Mouse (Mus musculus): ENCODE measurements around the gene Trak2. TPM values are rescaled to one million over a fixed set of nuclear protein-coding genes. Genes with fewer than 3 reads are reported as not detected.

The Trak2 gene
- polyA plus RNA-seq (2012; fragmentation: generic; extraction: Trizol), result 13.7 TPM

DNA sequence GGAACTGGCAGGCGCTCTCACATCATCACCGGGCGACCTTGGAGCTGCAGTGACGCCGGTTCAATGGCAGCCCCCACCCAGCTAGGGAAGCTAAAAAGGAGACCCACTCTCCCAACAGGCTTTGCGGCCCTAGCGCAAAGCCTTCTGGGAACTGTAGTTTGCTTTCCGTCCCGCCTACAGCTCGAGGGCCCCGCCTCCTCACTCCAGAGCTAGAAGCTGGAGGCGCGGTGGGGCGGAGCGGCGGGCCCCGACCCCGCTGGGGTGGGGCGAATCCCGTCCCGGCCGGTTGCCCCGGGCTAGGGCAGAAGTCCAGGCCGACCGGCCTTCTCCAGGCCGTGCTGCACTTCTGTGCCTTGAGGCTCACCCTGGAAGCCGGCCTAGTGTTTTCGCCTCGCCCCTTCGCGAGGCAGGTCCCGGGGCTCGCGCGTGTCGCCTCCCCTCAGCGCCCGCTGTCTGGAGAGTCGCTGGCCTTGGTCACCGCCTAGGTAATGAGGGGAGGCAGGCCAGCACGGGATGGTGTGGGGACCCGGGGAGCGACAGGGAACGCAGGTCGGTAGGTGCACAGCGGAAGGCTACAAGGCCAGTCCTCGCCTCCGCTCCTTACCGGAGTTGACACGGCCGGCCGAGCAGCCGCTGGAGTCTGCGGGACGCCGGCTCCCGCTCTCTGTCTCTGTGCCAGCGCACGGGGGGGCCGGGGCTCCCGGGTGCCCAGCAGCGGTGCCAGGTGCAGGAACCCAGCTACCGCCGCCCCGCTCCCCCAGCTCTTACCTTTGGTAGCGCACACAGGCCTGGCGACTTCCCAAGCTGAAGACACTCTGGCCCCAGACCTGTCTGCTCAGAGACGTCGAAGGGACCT lies at the start of gene Trak2, which contains the start of gene Stradb:
TSS of gene Trak2 (minus strand) at position 65 of the 856 bp plus-strand sequence.
TSS of gene Stradb (plus strand) at position 157 of the 856 bp plus-strand sequence.
- Histone ChIP-seq H3K4me3 (peak within 1 kb of the TSS; percentile 87), H3K79me2 (ENCODE audit: control insufficient read depth, insufficient read depth) (peaks cover 51% of the 10 kb centered on the region), H3ac (ENCODE audit: control insufficient read depth, insufficient read length) (peak within 1 kb of the TSS; percentile 79), H3K4me2 (ENCODE audit: low read depth) (peak within 1 kb of the TSS; percentile 87), H3K36me3 (ENCODE audit: control insufficient read depth, insufficient read depth) (peaks cover 3% of the 10 kb centered on the region), H3K27me3 (ENCODE audit: control insufficient read depth, insufficient read depth, insufficient read length) (no peaks in the 10 kb centered on the region)
- TF ChIP-seq POLR2AphosphoS2 (IDR thresholded peaks at IDR 0.05; ENCODE audit: insufficient read length, low read depth), result peak; percentile 43
- no peak for TF ChIP-seq MAX (IDR thresholded peaks at IDR 0.05; ENCODE audit: low read depth)
- peak; percentile 83 for TF ChIP-seq POLR2A (IDR thresholded peaks at IDR 0.05; ENCODE audit: insufficient read length, low read depth)
- TF ChIP-seq MYOG (IDR thresholded peaks at IDR 0.05; ENCODE audit: control insufficient read depth in 1 of 3, insufficient read depth in 1 of 3, insufficient read length in 2 of 3, low read depth in 2 of 3), result peak in 1 of 3 experiments; percentile 6
- TF ChIP-seq REST (IDR thresholded peaks at IDR 0.05; ENCODE audit: insufficient read depth, insufficient read length), result no peak
- no peak for TF ChIP-seq TCF3 (IDR thresholded peaks at IDR 0.05; ENCODE audit: insufficient read length, low read depth)
- TF ChIP-seq TCF12 (IDR thresholded peaks at IDR 0.05; ENCODE audit: insufficient read depth, poor library complexity, severe bottlenecking), result no peak
- TF ChIP-seq E2F4 (IDR thresholded peaks at IDR 0.05; ENCODE audit: insufficient read depth), result no peak
- TF ChIP-seq USF1 (IDR thresholded peaks at IDR 0.05; ENCODE audit: low read depth), result no peak
- TF ChIP-seq MYOD1 (IDR thresholded peaks at IDR 0.05; ENCODE audit: control insufficient read depth in 1 of 3, insufficient read length in 2 of 3, low read depth in 2 of 3), result peak in 1 of 3 experiments; percentile 46
- no peak for TF ChIP-seq CEBPB (IDR thresholded peaks at IDR 0.05; ENCODE audit: insufficient read depth, poor library complexity, severe bottlenecking)
- TF ChIP-seq SRF (IDR thresholded peaks at IDR 0.05; ENCODE audit: control insufficient read depth, insufficient read length, low read depth), result peak; percentile 76

- Histone ChIP-seq H3K79me2 (ENCODE audit: control insufficient read depth, insufficient read depth) (no peaks in the 10 kb centered on the region), H3K4me2 (ENCODE audit: low read depth) (no peak overlapping the region), H3K27me3 (ENCODE audit: control insufficient read depth, insufficient read depth, insufficient read length) (no peaks in the 10 kb centered on the region), H3ac (ENCODE audit: control insufficient read depth, insufficient read length) (no peak overlapping the region), H3K4me3 (no peak overlapping the region), H3K36me3 (ENCODE audit: control insufficient read depth, insufficient read depth) (no peaks in the 10 kb centered on the region)
- no peak for TF ChIP-seq TCF3 (IDR thresholded peaks at IDR 0.05; ENCODE audit: insufficient read length, low read depth)
- no peak for TF ChIP-seq MYOG (IDR thresholded peaks at IDR 0.05; ENCODE audit: control insufficient read depth in 1 of 3, insufficient read depth in 1 of 3, insufficient read length in 2 of 3, low read depth in 2 of 3)
Observed at GRCm38 (mm10) chr1:59021556-59021955, 48.3 kb upstream of the Trak2 start.

- H3K27me3 ChIP-seq (ENCODE audit: control insufficient read depth, insufficient read depth, insufficient read length), result peaks cover 9% of the 10 kb centered on the region
- H3K4me3 ChIP-seq, result no peak overlapping the region
Observed at GRCm38 (mm10) chr1:59009250-59009649, 36.0 kb upstream of the Trak2 start.

GRCm38 (mm10) chr1:58995313-58995712 lies 22.1 kb upstream of the Trak2 start:
- H3ac ChIP-seq (ENCODE audit: control insufficient read depth, insufficient read length), result no peak overlapping the region
- H3K36me3 ChIP-seq (ENCODE audit: control insufficient read depth, insufficient read depth), result peaks cover 6% of the 10 kb centered on the region
- no peak overlapping the region for H3K4me2 ChIP-seq (ENCODE audit: low read depth)
- no peak overlapping the region for H3K4me3 ChIP-seq
- no peaks in the 10 kb centered on the region for H3K27me3 ChIP-seq (ENCODE audit: control insufficient read depth, insufficient read depth, insufficient read length)
- no peak for TF ChIP-seq MYOD1 (IDR thresholded peaks at IDR 0.05; ENCODE audit: control insufficient read depth in 1 of 3, insufficient read length in 2 of 3, low read depth in 2 of 3)
- TF ChIP-seq SRF (IDR thresholded peaks at IDR 0.05; ENCODE audit: control insufficient read depth, insufficient read length, low read depth), result no peak
- TF ChIP-seq POLR2A (IDR thresholded peaks at IDR 0.05; ENCODE audit: insufficient read length, low read depth), result no peak
- no peak for TF ChIP-seq MYOG (IDR thresholded peaks at IDR 0.05; ENCODE audit: control insufficient read depth in 1 of 3, insufficient read depth in 1 of 3, insufficient read length in 2 of 3, low read depth in 2 of 3)
- TF ChIP-seq TCF12 (IDR thresholded peaks at IDR 0.05; ENCODE audit: insufficient read depth, poor library complexity, severe bottlenecking), result no peak
- no peak for TF ChIP-seq REST (IDR thresholded peaks at IDR 0.05; ENCODE audit: insufficient read depth, insufficient read length)
- TF ChIP-seq POLR2AphosphoS2 (IDR thresholded peaks at IDR 0.05; ENCODE audit: insufficient read length, low read depth), result no peak
- TF ChIP-seq USF1 (IDR thresholded peaks at IDR 0.05; ENCODE audit: low read depth), result no peak
- no peak for TF ChIP-seq CEBPB (IDR thresholded peaks at IDR 0.05; ENCODE audit: insufficient read depth, poor library complexity, severe bottlenecking)
- TF ChIP-seq TCF3 (IDR thresholded peaks at IDR 0.05; ENCODE audit: insufficient read length, low read depth), result no peak
- TF ChIP-seq MAX (IDR thresholded peaks at IDR 0.05; ENCODE audit: low read depth), result no peak
- no peak for TF ChIP-seq E2F4 (IDR thresholded peaks at IDR 0.05; ENCODE audit: insufficient read depth)
- no peaks in the 10 kb centered on the region for H3K79me2 ChIP-seq (ENCODE audit: control insufficient read depth, insufficient read depth)

More at GRCm38 (mm10) chr1:59009250-59009649, 36.0 kb upstream of the Trak2 start:
- no peak overlapping the region for H3K4me2 ChIP-seq (ENCODE audit: low read depth)
- H3K79me2 ChIP-seq (ENCODE audit: control insufficient read depth, insufficient read depth), result no peaks in the 10 kb centered on the region
- H3ac ChIP-seq (ENCODE audit: control insufficient read depth, insufficient read length), result no peak overlapping the region
- TF ChIP-seq CEBPB (IDR thresholded peaks at IDR 0.05; ENCODE audit: insufficient read depth, poor library complexity, severe bottlenecking) (no peak), SRF (IDR thresholded peaks at IDR 0.05; ENCODE audit: control insufficient read depth, insufficient read length, low read depth) (no peak), POLR2AphosphoS2 (IDR thresholded peaks at IDR 0.05; ENCODE audit: insufficient read length, low read depth) (no peak), MAX (IDR thresholded peaks at IDR 0.05; ENCODE audit: low read depth) (no peak), MYOG (IDR thresholded peaks at IDR 0.05; ENCODE audit: control insufficient read depth in 1 of 3, insufficient read depth in 1 of 3, insufficient read length in 2 of 3, low read depth in 2 of 3) (no peak), E2F4 (IDR thresholded peaks at IDR 0.05; ENCODE audit: insufficient read depth) (no peak), REST (IDR thresholded peaks at IDR 0.05; ENCODE audit: insufficient read depth, insufficient read length) (no peak), TCF3 (IDR thresholded peaks at IDR 0.05; ENCODE audit: insufficient read length, low read depth) (no peak), USF1 (IDR thresholded peaks at IDR 0.05; ENCODE audit: low read depth) (no peak), MYOD1 (IDR thresholded peaks at IDR 0.05; ENCODE audit: control insufficient read depth in 1 of 3, insufficient read length in 2 of 3, low read depth in 2 of 3) (no peak), TCF12 (IDR thresholded peaks at IDR 0.05; ENCODE audit: insufficient read depth, poor library complexity, severe bottlenecking) (no peak), POLR2A (IDR thresholded peaks at IDR 0.05; ENCODE audit: insufficient read length, low read depth) (no peak)
- no peaks in the 10 kb centered on the region for H3K36me3 ChIP-seq (ENCODE audit: control insufficient read depth, insufficient read depth)

Measured in myocyte (in vitro differentiated cells).